9 mouse cellular contexts compared by ENCODE assay signal in the genomic region with DNA sequence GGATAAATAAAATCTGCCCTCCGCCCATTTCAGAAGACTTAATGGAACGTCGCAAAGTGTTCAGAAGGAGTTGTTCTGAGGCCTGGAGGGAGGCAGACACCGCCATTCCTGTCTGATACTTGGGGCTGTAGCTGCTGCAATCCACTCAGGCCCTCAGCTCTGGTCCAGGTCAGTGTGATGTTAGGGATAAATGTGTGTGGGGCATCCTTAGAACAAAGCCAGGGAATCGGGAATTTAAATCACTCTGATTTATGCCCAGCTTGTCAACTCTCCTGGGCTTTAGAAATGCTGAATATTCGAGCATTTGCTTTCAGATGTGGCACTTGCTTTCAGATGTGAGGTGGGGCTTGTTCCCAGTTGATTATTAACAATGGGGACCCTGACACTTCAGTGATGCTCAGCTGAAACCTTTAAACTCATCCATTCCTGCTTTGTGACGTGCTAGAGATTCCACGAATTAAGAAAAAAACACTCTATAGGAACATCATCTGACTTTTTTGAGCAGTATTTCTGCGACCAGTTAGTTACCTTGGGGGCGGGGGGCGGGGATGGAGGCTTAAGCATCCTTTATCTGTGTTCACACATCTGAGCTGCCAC.
DNase-seq lines count a peak whose midpoint lies in the region; ATAC-seq and TF ChIP-seq lines count a peak whose summit lies in the region.
"Had no signal": no experiment of that assay in that cellular context is flagged by ENCODE, and none has a peak within 500 bp of the region (broad histone marks: within the 10 kb centered on the region; RNA-seq: fewer than 3 reads in every experiment).

No protein-coding gene starts in this region.

- H3K9ac ChIP-seq in limb, embryonic 11.5 days (ENCODE audit: low read length), result no peak overlapping the region
- peak overlapping the region; percentile 52 for H3K9ac ChIP-seq in neural tube, embryonic 13.5 days
- H3K9ac ChIP-seq in liver, embryonic 12.5 days, result no peak overlapping the region

- no peaks in the 10 kb centered on the region for H3K36me3 ChIP-seq in forebrain, embryonic 10.5 days (replicated peaks)
- no peaks in the 10 kb centered on the region for H3K36me3 ChIP-seq in limb, embryonic 11.5 days (ENCODE audit: control insufficient read depth, insufficient read depth, low read length)
- no peaks in the 10 kb centered on the region for H3K36me3 ChIP-seq in neural tube, embryonic 13.5 days
- H3K36me3 ChIP-seq in liver, embryonic 12.5 days, result no peaks in the 10 kb centered on the region

- no peaks in the 10 kb centered on the region for H3K9me3 ChIP-seq in forebrain, embryonic 10.5 days
- no peaks in the 10 kb centered on the region for H3K9me3 ChIP-seq in limb, embryonic 11.5 days (ENCODE audit: control insufficient read depth, low read length)
- H3K9me3 ChIP-seq in neural tube, embryonic 13.5 days, result no peaks in the 10 kb centered on the region
- H3K9me3 ChIP-seq in liver, embryonic 12.5 days (replicated peaks), result no peaks in the 10 kb centered on the region

- WGBS in forebrain, embryonic 10.5 days, result 62% methylated on average over 11 of the region's 11 CpGs
- 57% methylated on average over 11 of the region's 11 CpGs for WGBS in limb, embryonic 11.5 days
- 21% methylated on average over 11 of the region's 11 CpGs for WGBS in neural tube, embryonic 13.5 days
- WGBS in liver, embryonic 12.5 days (ENCODE audit: insufficient replicate concordance), result 58% methylated on average over 11 of the region's 11 CpGs

- DNase-seq in left cerebral cortex, adult 2 months (ENCODE audit: extremely low spot score in 1 of 2, low spot score in 2 of 2), result no peak
- no peak for DNase-seq in left cerebral cortex, postnatal 36 days (ENCODE audit: low spot score in 2 of 2)
- DNase-seq in forebrain, embryonic 10.5 days (ENCODE audit: extremely low spot score, low spot score), result no peak
- no peak for DNase-seq in limb, embryonic 11.5 days (ENCODE audit: low spot score)
- DNase-seq in layer of hippocampus, adult 9-11 months, result no peak
- no peak for DNase-seq in urinary bladder, postnatal 4 days (ENCODE audit: low spot score in 2 of 2)

- intact Hi-C loops in left cerebral cortex, adult 2 months (cut with DNase I), result loop anchor here (2.0 to 5.0 kb wide), 2 partner anchors 28 to 664 kb away; a partner anchor contains a TSS
- intact Hi-C loops in left cerebral cortex, postnatal 36 days (cut with DNase I), result loop anchor here (5.0 kb wide), 1 partner anchor 89 kb away; no protein-coding TSS in a partner anchor

- no peak for ATAC-seq in limb, embryonic 11.5 days (ENCODE audit: insufficient number of reproducible peaks, low FRiP score, low TSS enrichment, low read depth)
- ATAC-seq in neural tube, embryonic 13.5 days (ENCODE audit: low read depth), result peak; percentile 52
- ATAC-seq in liver, embryonic 12.5 days, result no peak

- no peak overlapping the region for H3K4me2 ChIP-seq in limb, embryonic 11.5 days (ENCODE audit: low read depth, severe bottlenecking)
- H3K4me2 ChIP-seq in neural tube, embryonic 13.5 days, result peak overlapping the region; percentile 35
- H3K4me2 ChIP-seq in liver, embryonic 12.5 days, result no peak overlapping the region

- H3K4me3 ChIP-seq in left cerebral cortex, adult 2 months, result no peak overlapping the region
- peak overlapping the region; percentile 30; the same call in 1 of the 2 replicates for H3K4me3 ChIP-seq in forebrain, embryonic 10.5 days
- H3K4me3 ChIP-seq in limb, embryonic 11.5 days (ENCODE audit: low read depth, low read length), result no peak overlapping the region
- no peak overlapping the region for H3K4me3 ChIP-seq in neural tube, embryonic 13.5 days
- no peak overlapping the region for H3K4me3 ChIP-seq in liver, embryonic 12.5 days

- TF ChIP-seq CTCF in left cerebral cortex, adult 2 months (IDR thresholded peaks at IDR 0.05), result no peak

- peaks cover 42% of the 10 kb centered on the region for H3K4me1 ChIP-seq in forebrain, embryonic 10.5 days
- peaks cover 20% of the 10 kb centered on the region for H3K4me1 ChIP-seq in limb, embryonic 11.5 days (ENCODE audit: control insufficient read depth, insufficient read depth, low read length)
- peaks cover 48% of the 10 kb centered on the region for H3K4me1 ChIP-seq in neural tube, embryonic 13.5 days (replicated peaks)
- no peaks in the 10 kb centered on the region for H3K4me1 ChIP-seq in liver, embryonic 12.5 days

- H3K27me3 ChIP-seq in forebrain, embryonic 10.5 days (ENCODE audit: poor library complexity, severe bottlenecking), result peaks cover 33% of the 10 kb centered on the region
- H3K27me3 ChIP-seq in limb, embryonic 11.5 days (ENCODE audit: control insufficient read depth, insufficient read depth, low read length), result no peaks in the 10 kb centered on the region
- no peaks in the 10 kb centered on the region for H3K27me3 ChIP-seq in neural tube, embryonic 13.5 days
- no peaks in the 10 kb centered on the region for H3K27me3 ChIP-seq in liver, embryonic 12.5 days (replicated peaks)

- H3K27ac ChIP-seq in left cerebral cortex, adult 2 months, result peak overlapping the region; percentile 88
- peak overlapping the region; percentile 81 for H3K27ac ChIP-seq in forebrain, embryonic 10.5 days
- 0 out of 2 replicates have a peak overlapping the region, but pooled peaks have one; percentile 14 for H3K27ac ChIP-seq in limb, embryonic 11.5 days (replicated peaks; ENCODE audit: low read depth, low read length)
- H3K27ac ChIP-seq in neural tube, embryonic 13.5 days (replicated peaks), result peak overlapping the region; percentile 94
- no peak overlapping the region for H3K27ac ChIP-seq in liver, embryonic 12.5 days
- H3K27ac ChIP-seq: macrophage had no signal
